Mouse (Mus musculus) neural tube, embryonic 14.5 days (tissue): ENCODE measurements around the gene Krtdap. TPM values are rescaled to one million over a fixed set of nuclear protein-coding genes. Genes with fewer than 3 reads are reported as not detected.

Experiments used
- ATAC-seq: fragments of 200-750 bp; cut with Nextera tagmentation; 2 replicates; pipeline ENCODE4 v1.8.0; 2017; ENCODE audit warnings: low read depth, mild to moderate bottlenecking, moderate TSS enrichment, moderate library complexity
- H3K27ac ChIP-seq: fragments of 300-500 bp; sonication (generic); 2 replicates; pipeline ENCODE4 v1.5.1; 2014; ENCODE audit warnings: low read depth, mild to moderate bottlenecking, control low read depth, low read length, moderate library complexity, mixed read lengths
- H3K27me3 ChIP-seq: fragments of 300-500 bp; sonication (generic); 2 replicates; pipeline ENCODE4 v1.6.1; 2014; ENCODE audit warnings: low read length; ENCODE audit not compliant: control insufficient read depth, insufficient read depth
- H3K36me3 ChIP-seq: fragments of 300-500 bp; sonication (generic); 2 replicates; pipeline ENCODE4 v1.6.1; 2014; ENCODE audit warnings: low read length, mixed read lengths; ENCODE audit not compliant: control insufficient read depth, insufficient read depth
- H3K4me1 ChIP-seq: fragments of 300-500 bp; sonication (generic); 2 replicates; pipeline ENCODE4 v1.6.1; 2014; ENCODE audit warnings: low read length; ENCODE audit not compliant: control insufficient read depth, insufficient read depth
- H3K4me2 ChIP-seq: fragments of 300-500 bp; sonication (generic); 2 replicates; pipeline ENCODE4 v1.6.1; 2014; ENCODE audit warnings: mild to moderate bottlenecking, low read depth, low read length, control low read depth
- H3K4me3 ChIP-seq: fragments of 300-500 bp; sonication (generic); 2 replicates; pipeline ENCODE4 v1.5.1; 2014; ENCODE audit warnings: low read depth, low read length, control low read depth, mixed read lengths
- H3K9ac ChIP-seq: fragments of 300-500 bp; sonication (generic); replicated peaks from 2 replicates; pipeline ENCODE4 v1.6.1; 2014; ENCODE audit warnings: low read depth, mild to moderate bottlenecking, control low read depth, low read length, mixed read lengths
- H3K9me3 ChIP-seq: fragments of 300-500 bp; sonication (generic); 2 replicates; pipeline ENCODE4 v1.6.1; 2016; ENCODE audit warnings: low read length; ENCODE audit not compliant: control insufficient read depth
- WGBS: fragments of 180-500 bp; shearing (Covaris S2); extraction: QIAGEN DNeasy Blood & Tissue Kit; methylation state at CpG from one replicate; pipeline ENCODE4 v1.1.7; 2014; 5-methylcytosine and 5-hydroxymethylcytosine counted together
- polyA plus RNA-seq: library from polyadenylated mRNA; unstranded; fragments of >200 nt; fragmentation: Nextera tagmentation; extraction: Ambion mirVana; gene quantifications from 2 replicates; pipeline ENCODE4 v1.2.1, GENCODE M21; 2014

The Krtdap gene
- polyA plus RNA-seq, 1 experiment from 2014 or later: 0.88 TPM

DNA sequence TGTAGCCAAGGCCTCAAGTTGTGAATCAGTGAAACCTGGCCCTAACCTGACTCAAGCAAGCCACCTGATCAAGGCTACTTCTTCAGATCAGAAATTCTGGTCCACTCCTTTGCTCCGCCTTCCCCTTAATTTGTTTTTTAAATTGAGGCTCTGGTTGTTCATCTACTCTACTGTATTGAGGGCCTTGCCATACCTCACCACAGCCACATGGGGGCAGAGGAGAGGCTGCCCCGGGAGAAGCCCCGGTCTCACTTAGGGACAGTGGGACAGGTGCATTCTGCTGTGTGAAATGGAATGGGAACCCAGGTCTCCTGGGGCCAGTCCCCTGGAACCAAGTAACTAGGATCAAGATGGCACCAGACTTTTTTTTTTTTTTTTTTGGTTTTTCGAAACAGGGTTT lies 5.9 kb upstream of the Krtdap start:
- WGBS: 66% methylated on average over 3 of the region's 4 CpGs

DNA sequence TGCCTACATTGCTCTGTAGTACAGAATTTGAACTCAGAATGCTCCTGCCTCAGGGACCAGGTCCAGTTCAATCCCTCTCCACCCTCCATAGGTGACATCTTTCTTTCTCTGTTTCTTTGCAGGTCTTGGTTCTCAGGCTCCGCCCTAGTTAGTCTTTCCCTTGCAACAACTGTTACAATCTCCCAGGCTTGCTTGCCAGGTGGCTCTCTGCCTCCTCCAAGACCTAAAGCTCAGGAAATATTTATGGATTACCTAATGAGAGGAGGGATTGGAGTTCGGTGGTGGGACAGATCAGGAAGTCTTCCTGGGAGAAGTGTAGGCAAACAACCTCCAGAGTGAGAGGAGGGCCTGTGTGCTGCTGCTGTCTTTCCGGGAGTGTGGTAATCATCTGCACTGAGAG lies 5.0 kb upstream of the Krtdap start:
- H3K4me3 ChIP-seq: no peak overlapping the region
- H3K27ac ChIP-seq: no peak overlapping the region
- WGBS: 88% methylated on average over 3 of the region's 3 CpGs
- no peak overlapping the region for H3K9ac ChIP-seq
- H3K4me1 ChIP-seq: no peaks in the 10 kb centered on the region; the same call in 1 of the 2 replicates
- no peaks in the 10 kb centered on the region for H3K27me3 ChIP-seq
- no peaks in the 10 kb centered on the region for H3K9me3 ChIP-seq
- H3K4me2 ChIP-seq: no peak overlapping the region
- ATAC-seq: no peak
- no peaks in the 10 kb centered on the region for H3K36me3 ChIP-seq

More for the DNA sequence above, 5.9 kb upstream of the Krtdap start:
- no peak overlapping the region for H3K4me3 ChIP-seq
- H3K27me3 ChIP-seq: no peaks in the 10 kb centered on the region
- no peak for ATAC-seq
- no peaks in the 10 kb centered on the region for H3K9me3 ChIP-seq
- no peaks in the 10 kb centered on the region; the same call in 1 of the 2 replicates for H3K4me1 ChIP-seq
- no peaks in the 10 kb centered on the region for H3K36me3 ChIP-seq
- no peak overlapping the region for H3K9ac ChIP-seq
- no peak overlapping the region for H3K27ac ChIP-seq
- no peak overlapping the region for H3K4me2 ChIP-seq

DNA sequence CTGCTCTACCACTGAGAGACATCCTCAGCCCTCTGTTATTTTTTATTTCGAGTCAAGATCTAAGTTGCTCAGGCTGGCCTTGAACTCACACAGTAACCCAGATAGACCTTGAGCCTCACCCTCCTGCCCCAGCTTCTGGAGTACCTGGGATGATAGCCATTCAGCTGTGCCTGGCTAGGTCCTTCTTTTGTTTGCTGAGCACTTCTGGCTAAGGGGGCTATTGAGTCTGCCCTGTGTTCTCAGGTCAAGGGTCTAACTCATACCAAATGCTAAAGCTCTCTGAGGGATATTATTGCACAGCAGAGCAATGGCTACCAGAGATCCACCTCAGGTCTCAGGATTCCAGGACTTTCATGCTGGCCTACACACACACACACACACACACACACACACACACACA lies 2.5 kb upstream of the Krtdap start:
- ATAC-seq: peak; percentile 9; the same call in 1 of the 2 replicates
- Histone ChIP-seq H3K4me2 (no peak overlapping the region), H3K27me3 (no peaks in the 10 kb centered on the region), H3K4me1 (no peaks in the 10 kb centered on the region; the same call in 1 of the 2 replicates), H3K9me3 (no peaks in the 10 kb centered on the region), H3K4me3 (no peak overlapping the region), H3K9ac (no peak overlapping the region), H3K27ac (peak overlapping the region; percentile 75; the same call in 1 of the 2 replicates), H3K36me3 (no peaks in the 10 kb centered on the region)
- 80% methylated on average over 1 of the region's 1 CpGs for WGBS

DNA sequence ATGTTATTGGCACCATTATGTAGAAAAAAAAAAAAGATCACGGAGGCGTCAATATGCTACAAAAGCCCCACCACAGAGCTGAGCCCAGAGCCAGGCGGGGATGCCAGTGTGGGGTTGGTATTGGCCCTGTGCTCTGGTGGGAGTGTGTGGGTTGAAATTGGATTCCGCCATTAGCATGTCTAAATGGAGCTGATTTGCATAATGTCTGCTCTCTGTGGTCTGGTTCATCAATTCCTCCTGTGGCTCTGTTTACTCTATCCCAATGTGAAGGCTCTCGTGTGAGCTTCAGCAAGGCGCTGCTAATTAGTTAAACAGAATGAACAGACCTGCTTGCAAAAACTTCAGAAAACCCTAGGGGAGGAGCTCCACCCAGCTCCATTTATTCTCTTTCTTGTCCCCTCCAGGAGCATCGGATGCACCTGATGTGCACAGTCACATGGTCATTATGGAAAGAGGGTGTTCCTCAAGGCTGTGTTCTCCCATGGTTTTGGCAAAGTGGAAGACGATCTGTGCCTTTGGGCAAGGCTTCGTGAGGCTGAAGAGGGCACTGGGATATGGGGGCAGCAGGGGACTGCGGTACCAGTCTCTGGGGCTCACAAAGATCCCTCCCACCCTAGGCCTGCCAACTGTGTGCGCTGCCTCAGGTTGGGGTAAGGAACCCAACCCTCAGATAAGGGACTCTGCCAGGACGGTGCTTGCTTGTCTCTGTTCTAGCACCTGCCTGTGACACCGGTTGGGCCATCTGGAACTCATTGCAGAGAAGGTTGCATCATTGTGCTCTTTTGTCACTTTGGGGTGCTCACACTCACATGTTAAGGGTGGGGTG lies 1.8 kb upstream of the Krtdap start:
- Histone ChIP-seq H3K36me3 (no peaks in the 10 kb centered on the region), H3K4me3 (no peak overlapping the region), H3K27me3 (no peaks in the 10 kb centered on the region), H3K4me1 (no peaks in the 10 kb centered on the region; the same call in 1 of the 2 replicates), H3K27ac (peak overlapping the region; percentile 49; the same call in 1 of the 2 replicates), H3K9ac (no peak overlapping the region), H3K4me2 (no peak overlapping the region), H3K9me3 (no peaks in the 10 kb centered on the region)
- ATAC-seq: peak; percentile 95
- WGBS: 37% methylated on average over 13 of the region's 13 CpGs

DNA sequence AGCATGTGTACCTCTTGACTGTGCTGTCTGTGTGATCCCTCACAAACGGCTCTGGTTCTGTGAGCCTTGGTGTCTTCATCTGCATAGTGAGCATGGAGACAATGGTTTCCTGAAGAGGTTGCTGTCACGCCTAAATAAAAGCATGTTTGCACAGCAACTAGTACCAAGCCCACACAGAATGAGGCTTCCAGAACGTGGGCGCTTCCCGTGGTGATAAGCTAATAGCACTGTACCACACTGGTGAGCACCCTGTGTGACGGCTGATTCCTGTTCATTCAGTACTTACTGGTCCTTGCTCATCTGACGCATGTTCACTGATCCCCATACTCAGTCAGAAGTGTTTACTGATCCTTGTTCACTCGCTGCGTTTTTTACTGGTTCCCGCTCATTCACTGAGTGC lies 2.4 kb downstream of the Krtdap start:
- Histone ChIP-seq H3K4me3 (no peak overlapping the region), H3K9ac (no peak overlapping the region), H3K4me2 (no peak overlapping the region), H3K27ac (no peak overlapping the region), H3K36me3 (no peaks in the 10 kb centered on the region), H3K27me3 (no peaks in the 10 kb centered on the region), H3K9me3 (no peaks in the 10 kb centered on the region), H3K4me1 (no peaks in the 10 kb centered on the region; the same call in 1 of the 2 replicates)
- no peak for ATAC-seq
- 75% methylated on average over 10 of the region's 10 CpGs for WGBS

DNA sequence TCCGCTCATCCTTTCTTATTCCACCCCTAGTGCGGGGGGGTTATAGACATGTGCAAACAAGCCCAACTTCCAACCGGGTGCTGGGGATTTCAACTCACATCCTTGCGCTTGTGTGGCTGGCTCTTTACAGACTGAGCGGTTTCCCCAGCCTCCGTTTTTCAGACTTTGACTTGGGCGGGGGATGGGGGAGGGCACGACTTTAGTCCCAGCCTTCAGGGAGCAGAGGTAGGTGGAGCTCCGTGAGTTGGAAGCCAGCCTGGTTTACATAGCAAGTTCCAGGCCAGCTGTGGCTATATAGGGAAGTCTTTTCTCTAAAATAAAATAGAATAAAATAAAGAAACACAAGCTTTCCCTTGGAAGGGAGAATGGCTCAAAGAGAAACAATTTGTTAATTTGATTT lies 4.2 kb downstream of the Krtdap start:
- Histone ChIP-seq H3K4me3 (no peak overlapping the region), H3K9me3 (no peaks in the 10 kb centered on the region), H3K4me1 (no peaks in the 10 kb centered on the region), H3K27me3 (no peaks in the 10 kb centered on the region), H3K36me3 (no peaks in the 10 kb centered on the region), H3K4me2 (no peak overlapping the region), H3K9ac (no peak overlapping the region), H3K27ac (no peak overlapping the region)
- ATAC-seq: no peak
- 30% methylated on average over 9 of the region's 9 CpGs for WGBS

DNA sequence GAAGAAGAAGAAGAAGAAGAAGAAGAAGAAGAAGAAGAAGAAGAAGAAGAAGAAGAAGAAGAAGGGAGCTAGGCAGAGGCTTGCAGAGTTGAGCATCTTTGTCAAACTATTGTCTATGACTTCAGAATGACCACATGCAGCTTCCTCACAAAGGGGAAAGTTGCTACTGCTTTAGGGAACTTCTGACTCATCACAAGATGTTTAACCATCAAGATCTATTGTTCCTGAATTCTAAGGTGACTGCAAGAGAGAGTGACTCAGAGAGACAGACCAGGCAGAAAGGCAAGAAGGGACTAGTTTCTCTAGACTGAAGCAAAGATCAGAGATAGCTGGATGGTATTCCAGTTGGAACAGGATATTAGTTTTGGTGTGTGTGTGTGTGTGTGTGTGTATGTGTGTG lies 7.2 kb downstream of the Krtdap start:
- H3K9me3 ChIP-seq: no peaks in the 10 kb centered on the region
- H3K27ac ChIP-seq: no peak overlapping the region
- H3K4me3 ChIP-seq: no peak overlapping the region
- H3K36me3 ChIP-seq: no peaks in the 10 kb centered on the region
- ATAC-seq: no peak
- H3K27me3 ChIP-seq: no peaks in the 10 kb centered on the region
- H3K9ac ChIP-seq: no peak overlapping the region
- no peak overlapping the region for H3K4me2 ChIP-seq
- H3K4me1 ChIP-seq: no peaks in the 10 kb centered on the region

DNA sequence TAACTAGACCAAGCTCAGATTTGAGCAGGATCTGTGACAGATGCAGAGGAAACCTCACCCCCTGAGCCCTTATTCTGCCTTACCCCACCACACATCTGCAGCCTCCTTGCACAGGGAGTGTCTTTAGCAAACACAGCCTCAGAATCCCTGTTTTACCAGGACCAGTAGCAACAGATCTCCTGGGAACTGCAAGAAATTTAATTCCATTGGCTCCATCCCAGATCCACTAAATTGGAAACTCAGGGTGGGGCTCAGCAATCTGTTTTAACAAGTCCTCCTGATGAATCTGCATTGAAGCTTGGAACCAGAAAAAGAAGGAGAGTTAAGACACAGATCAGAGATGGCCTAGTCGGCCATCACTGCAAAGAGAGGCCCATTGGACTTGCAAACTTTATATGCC lies 9.1 kb downstream of the Krtdap start:
- H3K27me3 ChIP-seq: no peaks in the 10 kb centered on the region
- H3K4me3 ChIP-seq: no peak overlapping the region
- H3K36me3 ChIP-seq: no peaks in the 10 kb centered on the region
- H3K4me1 ChIP-seq: no peaks in the 10 kb centered on the region
- H3K9ac ChIP-seq: no peak overlapping the region
- no peak for ATAC-seq
- H3K4me2 ChIP-seq: no peak overlapping the region
- 67% methylated on average over 1 of the region's 1 CpGs for WGBS
- H3K9me3 ChIP-seq: no peaks in the 10 kb centered on the region
- H3K27ac ChIP-seq: no peak overlapping the region

DNA sequence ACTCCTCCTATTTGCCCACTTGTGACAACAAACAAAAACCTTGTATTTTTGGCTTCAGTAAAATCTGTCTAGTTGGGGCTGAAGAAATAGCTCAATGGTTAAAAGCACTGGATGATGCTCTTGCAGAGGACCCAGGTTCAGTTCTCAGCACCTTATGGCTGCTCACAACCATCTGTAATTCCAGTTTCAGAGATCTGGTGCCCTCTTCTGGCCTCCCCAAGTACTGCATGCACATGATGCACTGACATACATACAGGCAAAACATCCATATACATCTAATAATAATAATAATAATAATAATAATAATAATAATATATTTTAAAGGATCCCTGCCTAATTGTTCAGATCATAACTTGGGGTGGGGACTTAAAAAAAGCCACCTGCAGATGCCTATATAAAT lies 13.0 kb downstream of the Krtdap start:
- Histone ChIP-seq H3K4me3 (no peak overlapping the region), H3K27me3 (no peaks in the 10 kb centered on the region), H3K27ac (no peak overlapping the region), H3K4me1 (no peaks in the 10 kb centered on the region), H3K36me3 (no peaks in the 10 kb centered on the region), H3K9me3 (no peaks in the 10 kb centered on the region), H3K9ac (no peak overlapping the region), H3K4me2 (no peak overlapping the region)
- ATAC-seq: no peak
